Mouse (Mus musculus): ENCODE measurements around the gene Gpr179. TPM values are rescaled to one million over a fixed set of nuclear protein-coding genes. Genes with fewer than 3 reads are reported as not detected.

Gene Gpr179
- total RNA-seq (2017): 0.12 TPM in 1 of 2 replicates, not detected in the other

- ATAC-seq (ENCODE audit: extremely low read depth, insufficient number of reproducible peaks, low FRiP score, poor library complexity, severe bottlenecking): no peak
Measured at GRCm38 (mm10) chr11:97352027-97352684, at the start of gene Gpr179. TSS of gene Gpr179 (minus strand) at chr11:97352077.

- ATAC-seq (ENCODE audit: extremely low read depth, insufficient number of reproducible peaks, low FRiP score, poor library complexity, severe bottlenecking): no peak
Measured at GRCm38 (mm10) chr11:97401082-97401481, 49.2 kb upstream of the Gpr179 start.

GRCm38 (mm10) chr11:97399958-97400710, 48.3 kb upstream of the Gpr179 start:
- peak; percentile 86 for ATAC-seq (ENCODE audit: extremely low read depth, insufficient number of reproducible peaks, low FRiP score, poor library complexity, severe bottlenecking)

GRCm38 (mm10) chr11:97398506-97398905, 46.6 kb upstream of the Gpr179 start:
- no peak for ATAC-seq (ENCODE audit: extremely low read depth, insufficient number of reproducible peaks, low FRiP score, poor library complexity, severe bottlenecking)

GRCm38 (mm10) chr11:97394146-97394545, 42.3 kb upstream of the Gpr179 start:
- ATAC-seq (ENCODE audit: extremely low read depth, insufficient number of reproducible peaks, low FRiP score, poor library complexity, severe bottlenecking): no peak

GRCm38 (mm10) chr11:97393658-97394057, 41.8 kb upstream of the Gpr179 start:
- no peak for ATAC-seq (ENCODE audit: extremely low read depth, insufficient number of reproducible peaks, low FRiP score, poor library complexity, severe bottlenecking)

- no peak for ATAC-seq (ENCODE audit: extremely low read depth, insufficient number of reproducible peaks, low FRiP score, poor library complexity, severe bottlenecking)
Measured at GRCm38 (mm10) chr11:97389127-97389526, 37.2 kb upstream of the Gpr179 start.

- ATAC-seq (ENCODE audit: extremely low read depth, insufficient number of reproducible peaks, low FRiP score, poor library complexity, severe bottlenecking): no peak
Measured at GRCm38 (mm10) chr11:97387811-97388210, 35.9 kb upstream of the Gpr179 start.

- no peak for ATAC-seq (ENCODE audit: extremely low read depth, insufficient number of reproducible peaks, low FRiP score, poor library complexity, severe bottlenecking)
Measured at GRCm38 (mm10) chr11:97383764-97384163, 31.9 kb upstream of the Gpr179 start.

GRCm38 (mm10) chr11:97383017-97383416, 31.1 kb upstream of the Gpr179 start:
- ATAC-seq (ENCODE audit: extremely low read depth, insufficient number of reproducible peaks, low FRiP score, poor library complexity, severe bottlenecking): no peak

GRCm38 (mm10) chr11:97380036-97380435, 28.2 kb upstream of the Gpr179 start:
- no peak for ATAC-seq (ENCODE audit: extremely low read depth, insufficient number of reproducible peaks, low FRiP score, poor library complexity, severe bottlenecking)

GRCm38 (mm10) chr11:97373402-97373801, 21.5 kb upstream of the Gpr179 start:
- ATAC-seq (ENCODE audit: extremely low read depth, insufficient number of reproducible peaks, low FRiP score, poor library complexity, severe bottlenecking): no peak

- no peak for ATAC-seq (ENCODE audit: extremely low read depth, insufficient number of reproducible peaks, low FRiP score, poor library complexity, severe bottlenecking)
Measured at GRCm38 (mm10) chr11:97372159-97372864, 20.4 kb upstream of the Gpr179 start.

GRCm38 (mm10) chr11:97370329-97371091, 18.6 kb upstream of the Gpr179 start:
- no peak for ATAC-seq (ENCODE audit: extremely low read depth, insufficient number of reproducible peaks, low FRiP score, poor library complexity, severe bottlenecking)

GRCm38 (mm10) chr11:97368501-97368900, 16.6 kb upstream of the Gpr179 start:
- ATAC-seq (ENCODE audit: extremely low read depth, insufficient number of reproducible peaks, low FRiP score, poor library complexity, severe bottlenecking): no peak

GRCm38 (mm10) chr11:97365556-97365955, 13.7 kb upstream of the Gpr179 start:
- no peak for ATAC-seq (ENCODE audit: extremely low read depth, insufficient number of reproducible peaks, low FRiP score, poor library complexity, severe bottlenecking)

- no peak for ATAC-seq (ENCODE audit: extremely low read depth, insufficient number of reproducible peaks, low FRiP score, poor library complexity, severe bottlenecking)
Measured at GRCm38 (mm10) chr11:97363644-97363995, 11.7 kb upstream of the Gpr179 start.

- 0 out of 2 replicates have a peak, but pooled peaks have one; percentile 4 for ATAC-seq (ENCODE audit: extremely low read depth, insufficient number of reproducible peaks, low FRiP score, poor library complexity, severe bottlenecking)
Measured at GRCm38 (mm10) chr11:97362943-97363643, 11.2 kb upstream of the Gpr179 start.

- ATAC-seq (ENCODE audit: extremely low read depth, insufficient number of reproducible peaks, low FRiP score, poor library complexity, severe bottlenecking): no peak
Measured at GRCm38 (mm10) chr11:97362649-97362942, 10.7 kb upstream of the Gpr179 start.

Measured in neutrophil, adult 5-6 weeks (primary cell).